8 mouse cellular contexts compared by ENCODE assay signal in the genomic region with DNA sequence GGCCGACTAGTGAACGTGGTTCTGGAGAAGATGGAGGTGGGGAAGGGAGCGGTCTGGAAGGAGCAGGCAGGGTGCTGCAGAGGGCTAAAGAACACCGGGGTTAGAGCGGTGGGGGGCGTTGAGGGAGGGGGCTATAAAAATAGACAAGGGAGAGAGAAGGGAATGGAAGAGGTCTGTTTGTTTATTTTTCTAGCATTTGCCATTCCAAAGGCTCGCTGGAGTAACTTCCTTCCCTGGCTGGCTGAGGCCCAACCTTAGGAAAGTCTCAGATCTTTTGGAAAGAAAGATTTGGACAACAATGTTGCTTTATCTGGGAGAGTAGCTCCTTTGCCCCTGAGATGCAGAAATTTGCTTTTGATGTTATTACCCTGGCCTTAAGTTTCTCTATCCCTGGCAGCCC. TPM values are rescaled to one million over a fixed set of nuclear protein-coding genes. Genes with fewer than 3 reads are reported as not detected.
DNase-seq lines count a peak whose midpoint lies in the region; ATAC-seq and TF ChIP-seq lines count a peak whose summit lies in the region.

No protein-coding gene starts in this region.

- peak; percentile 48 for DNase-seq in NIH3T3 (ENCODE audit: low read depth)
- no peak for DNase-seq in hindbrain, postnatal 0 days (ENCODE audit: low spot score)
- DNase-seq in lung, postnatal 14 days, result peak; percentile 45
- DNase-seq in thymus, postnatal 36 days, result no peak
- DNase-seq in left cerebral cortex, adult 9 months (ENCODE audit: low spot score in 2 of 2), result no peak
- no peak for DNase-seq in cerebellum, adult 18-20 months
- DNase-seq in right cerebral cortex, postnatal 36 days (ENCODE audit: low spot score in 2 of 2), result no peak

- no peaks in the 10 kb centered on the region for H3K36me3 ChIP-seq in embryonic facial prominence, embryonic 13.5 days
- no peaks in the 10 kb centered on the region for H3K36me3 ChIP-seq in hindbrain, postnatal 0 days (ENCODE audit: insufficient read depth, low read length)

- H3K4me1 ChIP-seq in embryonic facial prominence, embryonic 13.5 days, result peaks cover 73% of the 10 kb centered on the region
- H3K4me1 ChIP-seq in hindbrain, postnatal 0 days (ENCODE audit: insufficient read depth, low read length), result peaks cover 22% of the 10 kb centered on the region

- peak overlapping the region; percentile 37 for H3K4me2 ChIP-seq in embryonic facial prominence, embryonic 13.5 days
- no peak overlapping the region for H3K4me2 ChIP-seq in hindbrain, postnatal 0 days (ENCODE audit: low read depth, low read length)

- 21% methylated on average over 7 of the region's 7 CpGs for WGBS in embryonic facial prominence, embryonic 13.5 days
- 37% methylated on average over 7 of the region's 7 CpGs for WGBS in hindbrain, postnatal 0 days

- 0 out of 2 replicates have a peak overlapping the region, but pooled peaks have one; percentile 49 for H3K9ac ChIP-seq in embryonic facial prominence, embryonic 13.5 days
- H3K9ac ChIP-seq in hindbrain, postnatal 0 days (replicated peaks; ENCODE audit: low read length), result no peak overlapping the region

- TF ChIP-seq CTCF in hindbrain, postnatal 0 days (IDR thresholded peaks at IDR 0.05; ENCODE audit: low read depth), result no peak

- no peak for ATAC-seq in embryonic facial prominence, embryonic 13.5 days (ENCODE audit: insufficient number of reproducible peaks, insufficient read depth, low FRiP score, low TSS enrichment, low read depth)
- ATAC-seq in hindbrain, postnatal 0 days, result no peak

- H3K9me3 ChIP-seq in embryonic facial prominence, embryonic 13.5 days, result no peaks in the 10 kb centered on the region
- H3K9me3 ChIP-seq in hindbrain, postnatal 0 days (ENCODE audit: low read length), result no peaks in the 10 kb centered on the region

- peak overlapping the region; percentile 94 for H3K27ac ChIP-seq in embryonic facial prominence, embryonic 13.5 days
- peak overlapping the region; percentile 42; the same call in 1 of the 2 replicates for H3K27ac ChIP-seq in hindbrain, postnatal 0 days

- no peak overlapping the region for H3K4me3 ChIP-seq in embryonic facial prominence, embryonic 13.5 days
- no peak overlapping the region for H3K4me3 ChIP-seq in hindbrain, postnatal 0 days (ENCODE audit: low read length)

- H3K27me3 ChIP-seq in embryonic facial prominence, embryonic 13.5 days, result no peaks in the 10 kb centered on the region
- no peaks in the 10 kb centered on the region for H3K27me3 ChIP-seq in hindbrain, postnatal 0 days (ENCODE audit: insufficient read depth, low read length)

RNA-seq across cellular contexts. Expression of gene Hlf, which starts 21.6 kb away (rescaled TPM):
- 8.8 and 9.5 TPM in 2 replicates for polyA plus RNA-seq in embryonic facial prominence, embryonic 13.5 days (2015; fragmentation: Nextera tagmentation; extraction: Ambion mirVana)
- 4.6 and 10.4 TPM in 2 replicates for total RNA-seq in hindbrain, postnatal 0 days (2014; rRNA removed)
- 9.6 and 10.2 TPM in 2 replicates for polyA plus RNA-seq in hindbrain, postnatal 0 days (2015; fragmentation: Nextera tagmentation; extraction: Ambion mirVana)

Comparison
In these comparisons a context has a peak if more than half of its experiments do, and no peak if none do; other contexts are left out.
1. DNase-seq: peak in NIH3T3 (single experiment) and lung, postnatal 14 days (single experiment); none in hindbrain, postnatal 0 days (single experiment), thymus, postnatal 36 days (0 of 2), left cerebral cortex, adult 9 months (0 of 2), cerebellum, adult 18-20 months (0 of 2) and right cerebral cortex, postnatal 36 days (0 of 2).